Mouse (Mus musculus) small intestine, adult 2 months (tissue): ENCODE results near the gene Neurl2.

Experiments used
- CTCF ChIP-seq: fragments of 200-500 bp; IDR thresholded peaks from 2 replicates; pipeline ENCODE4 v1.5.1; 2012; ENCODE audit warnings: low read depth, mild to moderate bottlenecking, control low read depth, inconsistent platforms, low read length, moderate library complexity, mixed read lengths; ENCODE audit not compliant: insufficient replicate concordance, insufficient read length; ENCODE audit errors: extremely low read depth
- POLR2A ChIP-seq: fragments of 200-500 bp; IDR thresholded peaks from 2 replicates; pipeline ENCODE4 v1.6.1; 2012; ENCODE audit warnings: low read depth, mild to moderate bottlenecking, control low read depth, inconsistent platforms, low read length, moderate library complexity

DNA sequence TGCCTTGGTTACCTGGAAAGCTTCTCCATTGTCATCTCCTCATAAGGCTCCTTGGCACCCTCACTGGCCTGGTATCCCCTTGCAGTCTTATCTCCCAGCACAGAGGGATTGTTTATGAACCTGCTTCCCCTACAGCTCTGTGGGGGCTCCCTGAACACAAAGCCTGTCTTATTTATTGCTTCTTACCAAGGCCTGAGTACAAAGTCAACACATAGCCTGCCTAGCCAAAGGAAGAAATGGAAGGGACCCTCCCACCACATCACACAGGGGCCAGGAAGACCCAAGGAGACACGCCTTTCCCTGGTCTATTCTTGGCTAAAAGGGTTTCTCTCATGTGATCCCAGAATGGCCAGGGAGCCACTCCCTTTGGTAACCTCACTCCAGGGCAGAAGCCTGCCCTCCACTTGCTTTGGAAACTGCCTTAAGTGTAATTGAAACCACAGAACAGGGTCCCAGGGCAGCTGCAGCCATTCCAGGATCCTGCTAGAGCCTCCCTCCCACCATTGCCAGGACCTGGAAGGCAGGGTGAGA lies 41.0 kb upstream of the Neurl2 start:
- TF ChIP-seq CTCF, result no peak
- no peak for TF ChIP-seq POLR2A
